Mouse (Mus musculus) kidney, adult 9 months (tissue): ENCODE data around the gene Olfr469.
"Not testable (repeated sequence)": the region's sequence is repeated elsewhere in the genome, so short reads cannot be mapped to it uniquely, and the experiment has no call there.

Source experiments
- DNase-seq: peaks from one replicate; pipeline ENCODE4 v3.0.0; 2022

Olfr469 gene

GRCm38 (mm10) chr7:107825441-107825840 lies at the start of gene Olfr469:
Gene Olfr469 (minus strand): TSS chr7:107825541.
- DNase-seq = not testable (repeated sequence)

DNA sequence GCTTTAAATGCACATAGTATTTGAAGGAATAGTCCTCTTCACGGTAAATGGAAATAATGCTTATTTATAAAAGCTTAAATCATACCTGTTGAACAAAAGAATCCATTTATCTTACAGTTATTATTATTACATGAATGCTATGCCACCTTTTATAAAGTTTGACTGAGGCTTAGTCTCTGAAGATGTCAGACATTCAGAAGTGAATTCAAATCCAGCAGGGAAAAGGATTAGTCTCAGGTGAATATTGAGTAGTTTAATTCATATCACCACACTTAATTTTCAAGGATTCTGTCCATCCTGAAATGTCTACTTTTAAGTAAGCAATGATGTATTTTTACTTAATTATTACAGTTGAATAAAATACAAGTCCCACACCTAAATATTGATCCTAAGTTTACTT lies 22.0 kb upstream of the Olfr469 start, which contains the start of gene Olfr470:
Gene Olfr470, minus strand, starts transcription at position 101 of the 400 bp plus-strand sequence.
- DNase-seq = not testable (repeated sequence)

DNA sequence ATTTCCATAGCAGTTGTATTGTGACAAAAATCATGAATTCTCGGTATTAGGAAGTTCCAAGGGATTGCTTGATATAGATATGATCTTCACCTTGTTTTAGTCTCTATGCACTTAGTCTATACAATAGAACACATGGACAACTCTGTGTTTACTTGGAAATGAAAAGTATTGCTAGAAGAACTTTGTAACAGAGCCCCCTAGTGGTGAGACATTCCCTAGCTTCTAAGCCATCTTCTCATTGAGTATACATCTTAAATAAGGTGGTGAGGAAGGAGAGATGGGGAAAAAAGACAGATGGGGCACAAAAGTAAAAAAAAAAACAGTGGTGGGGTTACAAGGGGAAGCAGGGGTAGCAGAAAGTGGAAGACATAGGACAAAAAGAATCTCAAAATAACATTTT lies 16.4 kb upstream of the Olfr469 start:
- peak; percentile 3 for DNase-seq

GRCm38 (mm10) chr7:107823867-107824266 lies 1.5 kb downstream of the Olfr469 start:
- DNase-seq = not testable (repeated sequence)

DNA sequence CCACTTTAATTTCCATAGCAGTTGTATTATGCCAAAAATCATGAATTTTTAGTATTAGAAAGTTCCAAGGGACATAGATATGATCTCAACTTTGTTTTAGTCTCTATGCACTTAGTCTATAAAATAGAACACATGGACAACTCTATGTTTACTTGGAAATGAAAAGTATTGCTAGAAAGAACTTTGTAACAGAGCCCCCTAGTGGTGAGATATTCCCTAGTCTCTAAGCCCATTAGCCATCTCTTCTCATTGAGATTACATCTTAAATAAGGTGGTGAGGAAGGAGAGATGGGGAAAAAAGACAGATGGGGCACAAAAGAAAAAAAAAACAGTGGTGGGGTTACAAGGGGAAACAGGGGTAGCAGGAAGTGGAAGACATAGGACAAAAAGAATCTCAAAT lies 5.9 kb downstream of the Olfr469 start:
- DNase-seq = peak; percentile 9

DNA sequence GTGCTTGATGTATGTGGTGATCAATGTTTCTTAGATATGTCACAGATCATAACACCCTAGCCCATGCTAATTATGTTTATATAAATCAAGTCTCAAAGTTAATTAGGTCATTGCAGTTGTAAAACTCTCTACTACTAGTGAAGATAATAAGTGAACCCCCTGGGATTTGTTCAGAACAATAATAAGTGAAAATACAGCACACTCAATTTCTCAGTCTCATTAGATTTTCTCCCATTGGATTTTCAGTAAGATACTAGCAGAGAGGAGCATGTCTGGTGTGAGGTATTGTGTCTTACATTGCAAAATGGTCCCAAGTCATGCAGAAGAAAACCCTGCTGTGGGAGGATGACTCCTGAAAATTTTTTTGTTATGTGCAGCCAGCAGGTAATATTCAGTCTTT lies 13.4 kb downstream of the Olfr469 start, which contains the start of gene Olfr467:
Gene Olfr467, plus strand, starts transcription at position 301 of the 400 bp plus-strand sequence.
- no peak for DNase-seq

GRCm38 (mm10) chr7:107802138-107802537 lies 23.2 kb downstream of the Olfr469 start:
- no peak for DNase-seq

- DNase-seq = no peak
These were observed 24.2 kb downstream of the Olfr469 start, which contains the start of gene Ovch2 for GRCm38 (mm10) chr7:107801108-107801507. Gene Ovch2 (minus strand): TSS chr7:107801208.

DNA sequence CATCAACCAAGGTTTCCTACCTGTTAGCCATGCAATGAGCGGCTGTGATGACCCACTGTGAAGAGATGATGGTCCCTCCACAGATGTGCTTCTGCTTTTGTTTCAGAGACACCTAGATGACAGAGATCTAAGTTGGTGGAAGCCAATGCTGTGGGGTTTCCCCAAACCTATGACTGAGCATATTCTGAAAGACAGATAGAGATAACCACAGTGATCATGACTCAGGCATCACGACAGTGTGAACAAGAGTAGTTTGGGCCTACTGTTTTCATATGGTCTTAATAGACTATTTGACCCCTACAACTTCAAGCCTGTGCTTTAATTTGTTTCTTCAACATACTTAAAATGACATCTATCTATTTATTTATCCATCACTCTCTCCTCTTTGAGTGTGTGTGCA lies 28.8 kb downstream of the Olfr469 start:
- DNase-seq = no peak

GRCm38 (mm10) chr7:107787977-107788620 lies 37.2 kb downstream of the Olfr469 start:
- peak; percentile 38 for DNase-seq

GRCm38 (mm10) chr7:107779611-107780010 lies 45.7 kb downstream of the Olfr469 start:
- DNase-seq = peak; percentile 33

- no peak for DNase-seq
These were observed 47.1 kb downstream of the Olfr469 start for GRCm38 (mm10) chr7:107778216-107778615.

DNA sequence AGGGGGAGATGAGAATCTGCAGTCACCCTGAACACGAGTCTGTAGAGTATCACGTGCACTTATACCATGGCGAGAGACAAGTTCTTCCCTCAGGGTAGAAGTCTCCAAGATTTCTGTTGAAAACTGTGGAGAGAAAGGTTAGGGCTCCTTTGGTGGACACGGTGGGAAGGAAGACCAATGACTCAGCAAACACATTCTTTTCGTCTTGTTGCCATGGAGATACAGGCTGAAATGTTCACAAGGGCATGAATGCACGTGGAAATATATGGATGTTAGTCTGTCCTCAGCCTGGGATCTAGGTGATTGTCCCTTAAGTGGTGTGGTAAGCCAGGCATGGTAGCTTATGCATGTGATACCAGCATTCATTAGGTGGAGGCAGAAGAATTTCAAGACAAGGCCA lies 54.5 kb downstream of the Olfr469 start:
- DNase-seq = no peak
